Mouse (Mus musculus) left cerebral cortex, adult 11 months (tissue): ENCODE measurements around the gene Pls1.
A peak's percentile ranks its signal among the peaks of the same experiment; 100 is the strongest.

ENCODE experiments used
- DNase-seq: peaks from one replicate; pipeline ENCODE4 v3.0.0; 2022; ENCODE audit warnings: low spot score

The Pls1 gene

DNA sequence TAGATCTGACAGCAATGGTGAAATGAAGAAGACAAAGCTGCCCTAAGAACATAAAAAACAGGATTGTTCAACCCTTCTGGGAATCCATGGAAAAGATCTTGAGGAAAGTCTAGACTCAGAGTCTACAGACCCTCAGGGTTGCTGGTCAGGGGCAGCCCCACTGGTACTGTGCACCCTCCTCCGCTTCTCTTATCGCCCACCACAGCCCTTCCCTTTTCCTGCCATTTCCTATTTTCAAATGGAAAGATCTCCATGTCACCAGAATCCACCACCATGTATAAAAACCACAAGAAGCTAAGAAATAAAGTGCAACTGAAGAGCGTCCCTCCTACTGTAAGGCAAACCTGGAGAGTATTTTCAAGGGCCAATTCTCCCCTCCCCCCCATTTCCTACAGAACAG lies 41.3 kb downstream of the Pls1 start:
- no peak for DNase-seq

DNA sequence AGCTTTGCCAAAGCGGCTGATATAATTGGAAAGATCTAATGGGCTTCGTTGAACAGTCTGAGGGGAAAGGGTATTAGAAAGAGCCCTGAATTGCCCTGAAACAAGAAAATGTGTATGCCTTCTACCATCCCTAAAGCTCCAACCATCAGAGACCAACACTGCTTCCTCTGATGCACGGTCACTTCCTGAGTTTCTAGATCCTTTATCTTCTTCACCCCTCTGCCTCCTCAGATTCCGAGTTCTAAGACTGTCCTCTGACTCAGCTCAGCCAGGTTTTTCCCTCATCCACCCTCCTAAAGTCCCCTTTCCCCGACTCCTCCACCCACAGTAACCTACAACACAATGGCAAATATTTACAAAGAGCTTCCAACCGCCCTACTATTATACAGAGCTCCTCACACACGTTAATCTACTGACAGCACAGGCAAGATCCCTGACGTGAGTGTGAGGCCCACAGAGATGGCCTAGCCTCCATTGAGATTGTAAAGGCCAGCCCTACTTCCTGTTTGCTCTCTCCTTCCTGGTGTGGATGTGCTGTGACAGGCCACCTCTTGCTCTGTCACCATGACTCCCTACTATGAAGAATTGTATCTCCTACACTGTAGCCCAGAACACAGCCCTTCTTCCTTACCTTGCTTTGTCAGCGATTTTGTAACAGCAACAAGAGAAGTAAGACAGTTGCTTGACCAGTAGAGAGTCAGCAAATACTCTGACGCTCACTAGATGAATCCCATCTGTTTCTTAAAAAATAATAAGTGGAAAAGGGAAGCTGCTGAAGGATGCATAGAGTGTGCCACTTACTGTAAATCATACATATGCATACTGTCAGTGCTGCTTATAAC lies 43.3 kb downstream of the Pls1 start:
- DNase-seq = no peak

DNA sequence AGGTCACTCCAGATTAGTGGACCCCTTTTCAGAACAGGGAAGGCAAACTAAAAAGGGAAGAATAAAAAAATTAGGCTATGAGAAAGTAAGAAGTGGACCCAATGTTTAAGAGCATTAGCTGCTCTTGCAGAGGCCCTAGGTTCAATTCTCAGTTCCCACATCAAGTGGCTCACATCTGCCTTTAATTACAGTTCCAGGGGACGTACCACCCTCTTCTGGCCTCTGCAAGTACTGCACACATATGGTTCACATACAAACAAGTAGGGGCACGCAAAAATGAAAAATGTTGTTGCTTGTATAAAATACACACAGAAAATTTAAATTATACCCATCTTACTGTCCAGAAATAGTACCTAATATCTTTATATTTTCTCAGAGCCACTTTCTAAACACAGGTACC lies 48.8 kb downstream of the Pls1 start:
- DNase-seq = no peak

DNA sequence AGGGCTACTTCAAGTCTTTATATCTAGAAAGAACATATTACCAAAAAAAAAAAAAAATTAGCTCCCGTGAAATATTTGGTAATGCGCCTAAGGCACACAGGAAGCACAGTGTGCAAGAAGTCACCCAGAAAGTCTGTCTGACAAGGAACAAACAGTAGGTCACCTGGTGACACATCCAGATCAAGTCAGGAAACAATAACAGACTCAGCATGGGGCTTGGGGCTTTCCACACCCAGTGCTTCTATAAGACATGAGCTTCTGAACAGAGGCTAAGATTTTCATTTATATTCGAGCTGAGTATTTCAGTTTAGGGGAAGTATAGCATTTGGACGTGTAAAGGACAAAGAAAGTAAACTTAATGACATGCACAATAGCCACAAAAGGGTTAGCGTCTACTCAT lies 49.3 kb downstream of the Pls1 start:
- no peak for DNase-seq

DNA sequence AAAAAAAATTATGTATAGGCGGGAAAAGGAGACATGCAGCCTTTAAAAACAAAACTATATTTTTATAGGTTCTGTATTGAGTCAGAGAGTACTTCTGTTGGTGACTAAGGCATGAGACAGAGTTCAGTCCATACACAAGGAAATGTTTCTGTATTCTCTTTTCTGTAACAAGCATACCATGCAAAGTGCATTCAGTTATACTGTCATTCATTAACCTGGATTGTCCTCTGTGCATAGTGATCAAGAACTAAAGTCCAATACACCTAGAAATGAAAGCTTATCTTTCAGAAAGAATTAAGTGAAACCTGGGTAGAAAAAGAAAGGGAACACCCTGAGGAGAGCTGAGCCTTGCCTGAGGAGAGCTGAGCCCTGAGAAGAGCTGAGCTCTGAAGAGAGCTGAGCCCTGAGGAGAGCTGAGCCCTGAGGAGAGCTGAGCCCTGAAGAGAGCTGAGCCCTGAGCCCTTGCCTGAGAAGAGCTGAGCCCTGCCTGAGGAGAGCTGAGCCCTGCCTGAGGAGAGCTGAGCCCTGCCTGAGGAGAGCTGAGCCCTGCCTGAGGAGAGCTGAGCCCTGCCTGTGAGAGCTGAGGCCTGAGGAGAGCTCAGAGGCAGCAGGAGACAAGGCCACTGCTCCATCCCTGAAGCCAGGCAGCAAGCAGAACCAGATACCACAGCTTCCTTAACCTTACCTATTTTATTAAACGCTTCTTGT lies 49.9 kb downstream of the Pls1 start:
- DNase-seq = no peak

DNA sequence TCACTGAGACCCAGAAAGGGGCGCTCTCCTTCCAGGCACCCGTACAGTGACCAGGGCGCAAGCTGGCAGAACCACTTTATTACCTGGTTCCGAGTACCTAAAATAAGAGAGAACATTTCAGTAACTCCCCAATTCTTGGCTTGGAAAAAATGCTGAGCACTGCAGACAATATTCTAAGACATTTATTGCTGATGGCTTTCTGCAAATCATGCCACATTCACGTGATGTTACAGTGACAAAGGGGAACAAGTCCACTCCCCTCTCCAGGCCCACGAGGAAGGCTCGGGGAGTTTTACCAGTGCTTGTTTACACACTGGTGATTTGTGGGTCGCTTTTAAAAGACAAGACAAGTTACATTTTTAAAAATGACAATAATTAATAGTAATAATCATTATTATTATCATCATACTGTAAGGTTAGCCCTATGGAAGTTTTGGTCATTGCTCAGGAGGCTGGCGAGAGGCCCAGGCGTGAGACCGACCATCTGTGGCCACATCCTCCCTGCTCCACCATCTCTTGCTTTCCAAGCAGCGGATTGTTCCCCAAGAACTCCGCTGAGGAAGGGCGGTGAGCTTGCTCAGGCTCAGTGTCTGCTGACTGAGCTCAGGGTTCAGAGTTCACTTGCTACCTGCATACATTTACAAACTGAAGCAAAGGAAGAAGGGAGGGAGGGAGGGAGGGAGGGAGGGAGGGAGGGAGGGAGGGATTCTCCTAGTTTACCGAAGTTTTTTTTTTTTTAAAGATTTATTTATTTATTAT lies 50.9 kb downstream of the Pls1 start:
- DNase-seq = no peak

DNA sequence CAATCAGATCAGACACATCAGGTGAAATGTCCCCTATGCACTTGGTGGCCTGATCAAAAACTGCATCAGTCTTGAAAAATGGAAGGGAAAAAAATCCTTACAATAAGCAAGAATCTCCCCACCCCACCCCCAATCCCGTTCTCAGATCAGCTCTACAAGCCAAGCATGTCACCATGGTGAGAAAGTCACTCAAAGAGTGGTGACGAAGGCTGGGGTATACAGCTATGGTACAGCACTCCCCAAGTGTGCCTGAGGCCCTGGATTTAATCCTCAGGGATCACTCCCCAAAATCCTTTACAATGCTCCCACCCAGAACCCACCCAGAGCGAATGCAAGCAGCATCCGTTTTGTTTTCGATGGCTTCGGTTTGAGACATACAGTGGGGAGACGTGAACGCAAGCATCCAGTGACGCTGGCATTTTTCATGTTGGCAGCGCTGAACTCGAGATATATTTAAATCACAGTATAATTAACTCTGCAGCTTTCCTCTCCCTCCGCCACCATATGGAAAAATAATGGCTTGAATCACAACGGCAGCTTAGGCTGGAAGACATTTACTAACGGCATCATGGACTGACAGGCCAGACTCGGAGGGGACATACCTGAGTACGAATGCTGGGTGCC lies 60.1 kb downstream of the Pls1 start:
- no peak for DNase-seq

DNA sequence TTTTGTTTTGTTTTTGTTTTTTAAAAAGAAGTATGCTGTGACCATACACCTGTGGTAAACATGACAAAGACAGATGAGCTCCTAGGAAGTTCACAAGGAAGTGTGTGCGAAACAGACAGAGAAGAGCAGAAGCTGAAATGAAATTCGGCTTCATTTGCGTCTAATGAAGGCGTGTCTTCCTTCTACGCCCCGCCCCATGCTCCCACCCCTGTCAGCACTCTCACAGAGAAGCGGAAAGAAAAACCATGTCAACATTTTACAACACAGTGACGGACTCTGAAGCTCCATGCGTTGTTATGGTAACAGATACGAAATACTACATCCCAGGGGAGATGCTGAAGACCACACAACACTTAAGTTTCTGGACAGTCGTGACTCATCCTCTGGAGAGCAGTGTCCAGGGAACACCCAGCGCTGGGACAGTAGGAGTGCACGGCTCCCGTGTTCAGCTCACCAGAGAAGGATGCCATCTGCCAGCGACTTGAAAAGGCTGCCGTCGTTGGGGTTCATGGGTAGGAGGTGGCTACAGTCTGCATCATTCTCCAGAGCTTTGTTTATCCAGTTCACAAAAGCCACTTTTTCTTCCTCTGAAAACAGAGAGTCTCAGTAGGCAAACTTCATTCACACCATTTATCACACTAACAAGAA lies 61.3 kb downstream of the Pls1 start:
- no peak for DNase-seq

DNA sequence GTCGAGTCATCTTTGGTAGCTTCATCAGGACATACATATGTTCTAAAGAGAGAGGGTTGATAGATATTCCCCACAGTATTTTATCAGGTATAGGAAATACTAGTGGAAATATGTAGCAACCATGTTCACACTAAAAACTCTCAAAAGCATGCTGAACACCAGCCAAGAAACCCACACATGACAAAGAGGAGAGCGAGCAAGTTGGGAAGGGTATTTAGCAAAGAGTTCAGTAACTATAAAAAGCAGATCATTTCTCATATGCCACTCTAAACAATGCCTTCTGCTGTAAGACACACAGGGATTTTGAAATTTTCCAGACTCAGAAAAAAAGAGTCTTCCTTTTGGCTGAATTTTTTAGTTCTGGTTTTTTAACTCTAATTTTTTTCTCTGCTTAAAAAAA lies 73.4 kb downstream of the Pls1 start:
- DNase-seq = no peak

DNA sequence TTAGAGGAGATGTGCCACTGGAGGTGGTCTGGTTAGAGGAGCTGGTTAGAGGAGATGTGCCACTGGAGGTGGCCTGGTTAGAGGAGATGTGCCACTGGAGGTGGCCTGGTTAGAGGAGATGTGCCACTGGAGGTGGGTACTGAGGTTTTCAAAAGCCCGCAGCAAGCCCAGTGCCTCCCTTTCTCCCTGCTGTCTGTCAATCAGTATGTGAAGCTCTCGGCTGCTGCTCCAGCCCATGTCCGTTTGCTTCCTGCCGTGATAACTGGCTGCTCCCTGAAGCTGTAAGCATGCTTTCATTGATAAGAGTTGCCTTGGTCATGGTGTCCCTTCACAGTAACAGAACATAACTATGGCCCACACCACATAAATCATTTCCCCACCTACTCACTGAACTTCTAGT lies 81.9 kb downstream of the Pls1 start:
- DNase-seq = no peak

DNA sequence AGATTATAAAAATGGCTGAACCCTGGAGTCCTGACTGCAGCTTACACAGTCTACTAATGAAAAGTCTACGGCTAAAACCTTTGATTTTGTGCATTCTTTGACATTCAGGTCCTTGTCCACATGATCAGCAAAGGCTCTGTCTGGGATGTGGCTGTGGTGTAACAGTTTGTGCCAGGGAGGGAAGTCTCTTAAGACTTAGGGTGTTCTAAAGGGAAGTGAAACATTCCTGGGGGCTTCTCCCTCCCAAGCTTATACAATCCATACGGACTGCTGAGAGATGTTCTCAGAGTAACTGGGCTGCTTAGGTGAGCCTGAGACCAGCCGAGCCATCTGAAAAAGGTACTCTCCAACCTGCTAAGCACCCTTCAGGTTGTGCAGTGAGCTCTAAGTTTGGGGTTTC lies 82.9 kb downstream of the Pls1 start:
- DNase-seq = no peak

DNA sequence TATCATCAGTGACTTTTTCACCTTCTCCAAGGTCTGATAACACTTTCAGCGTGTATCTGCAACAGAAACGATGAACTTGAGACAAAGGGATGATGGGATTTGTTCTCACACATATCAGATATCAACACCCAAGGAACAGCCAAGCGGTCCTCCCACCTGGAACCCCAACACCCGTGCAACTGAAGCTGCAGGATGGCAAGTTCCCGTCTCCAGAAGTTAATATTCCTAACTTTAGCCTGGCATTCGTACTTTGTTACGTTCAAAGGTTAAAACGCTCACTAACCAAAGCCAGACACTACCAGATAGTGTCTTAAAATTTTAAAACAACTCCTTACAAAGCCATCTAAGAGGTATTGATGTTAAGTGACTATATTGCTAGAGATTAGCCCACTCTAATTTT lies 83.7 kb downstream of the Pls1 start:
- no peak for DNase-seq

DNA sequence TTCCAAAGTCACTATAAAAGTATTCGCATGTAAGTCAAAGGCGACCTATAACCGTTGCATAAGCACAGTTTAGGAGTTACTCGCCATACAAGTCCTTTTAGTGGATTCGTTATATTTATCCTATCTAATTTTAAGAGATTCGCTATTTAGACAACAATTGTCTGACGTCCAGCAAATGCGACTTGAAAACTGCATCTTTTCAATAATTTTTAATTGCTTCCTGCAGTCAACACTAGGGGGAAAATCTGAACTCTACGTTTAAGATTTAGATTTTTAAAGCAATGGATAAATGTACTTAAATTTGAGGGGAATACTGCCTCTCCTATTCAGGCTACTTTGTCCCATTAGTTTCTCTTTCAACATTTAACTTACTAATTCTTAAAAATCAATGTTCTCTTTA lies 94.4 kb downstream of the Pls1 start:
- DNase-seq = no peak

DNA sequence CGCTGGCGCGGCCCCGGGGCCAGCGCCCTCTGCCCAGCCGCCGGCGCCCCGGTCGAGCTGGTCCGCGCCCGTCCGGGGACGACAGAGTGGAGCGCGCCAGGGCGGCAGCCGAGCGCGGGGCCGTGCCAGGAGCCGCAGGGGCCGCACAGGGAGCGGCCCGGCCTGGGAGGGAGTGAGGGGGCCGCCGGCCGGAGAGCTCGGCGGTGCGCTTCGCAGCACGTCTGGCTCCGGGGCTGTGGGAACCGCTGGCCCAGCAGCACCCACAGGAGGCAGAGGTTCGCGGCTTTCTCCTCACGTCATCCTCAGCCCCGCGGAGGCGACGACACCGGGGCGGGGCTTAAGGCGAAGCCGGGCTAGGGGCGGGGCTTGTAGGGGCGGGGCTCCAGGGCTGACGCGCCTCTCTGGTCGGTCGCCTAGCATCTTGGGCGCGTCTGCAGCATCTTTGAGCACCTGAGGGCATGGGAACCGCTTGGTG lies 95.0 kb downstream of the Pls1 start, which contains the start of gene Trpc1:
Trpc1 (minus strand) TSS at position 339 of the 475 bp plus-strand sequence.
- peak; percentile 67 for DNase-seq

DNA sequence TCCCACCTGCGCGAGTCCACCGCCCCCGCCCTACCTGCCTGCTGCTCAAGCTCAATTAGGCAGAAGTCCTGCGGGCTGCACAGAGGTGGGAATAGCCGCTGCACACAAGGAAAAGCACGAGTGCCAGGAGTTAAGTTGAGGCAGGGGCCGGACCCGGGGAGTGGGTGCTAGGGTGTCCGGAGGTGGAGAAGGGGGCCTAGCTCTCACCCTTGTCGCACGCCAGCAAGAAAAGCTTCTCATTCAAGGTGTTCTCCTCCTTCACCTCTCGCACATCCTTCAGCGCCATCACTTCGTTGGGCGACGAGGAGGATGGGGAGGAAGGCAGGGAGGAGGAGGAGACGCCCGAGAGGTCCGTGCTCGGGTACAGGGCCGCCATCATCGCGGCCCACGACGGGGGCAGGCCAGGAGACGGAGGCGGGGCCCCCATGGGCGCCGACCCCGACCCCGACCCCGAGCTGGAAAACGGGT lies 95.6 kb downstream of the Pls1 start:
- no peak for DNase-seq

DNA sequence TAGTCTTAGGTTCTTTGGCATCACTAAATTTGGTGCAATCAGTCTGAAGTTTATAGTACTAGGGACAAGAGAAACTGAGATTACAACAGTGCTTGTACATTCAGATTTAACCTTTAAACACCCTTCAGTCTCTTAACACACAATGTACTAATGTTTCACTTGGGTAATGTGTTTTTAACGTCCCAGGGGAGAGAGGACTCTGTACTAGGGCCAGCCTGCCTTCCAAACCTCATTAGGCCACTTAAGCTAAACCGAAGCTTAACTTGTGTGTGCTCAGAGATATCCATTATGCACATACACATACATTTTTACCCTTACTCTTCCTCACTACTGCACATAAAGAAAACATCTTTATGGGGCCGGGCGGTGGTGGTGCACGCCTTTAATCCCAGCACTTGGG lies 97.8 kb downstream of the Pls1 start:
- no peak for DNase-seq

DNA sequence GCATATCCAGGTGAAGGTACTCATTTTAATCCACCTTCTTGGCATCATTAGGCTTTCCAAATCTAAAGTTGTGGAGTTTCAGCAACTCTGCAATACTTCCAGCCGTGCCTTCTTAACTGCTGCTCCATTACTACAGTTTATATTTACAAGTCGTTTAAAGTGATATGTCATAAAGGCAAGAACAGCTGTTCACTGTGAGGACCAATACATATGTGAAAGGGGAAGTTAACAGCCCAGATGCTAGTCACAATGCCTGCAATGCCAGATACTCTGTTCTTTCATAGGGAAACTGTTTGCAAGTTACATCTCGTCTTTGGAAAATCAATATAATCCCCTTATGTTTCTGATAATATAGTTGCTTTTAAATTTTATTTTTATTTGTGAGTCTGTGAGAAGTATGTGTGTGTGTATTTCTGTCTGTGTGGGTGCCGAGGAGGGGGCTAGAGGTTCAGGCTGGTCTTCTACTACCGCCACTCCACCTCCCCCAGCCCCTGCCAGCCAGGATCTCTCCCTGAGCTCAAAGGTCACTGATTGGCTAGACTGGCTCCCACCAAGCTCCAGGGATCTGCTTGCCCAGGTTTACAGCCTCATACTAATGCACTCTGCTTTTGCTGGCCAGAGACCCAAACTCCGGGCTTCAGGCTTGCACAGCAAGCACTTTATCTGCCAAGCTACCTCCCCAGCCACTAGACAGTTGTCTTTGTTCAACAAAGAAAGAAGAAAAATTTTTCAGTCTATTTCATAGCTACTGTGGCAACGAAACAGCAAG lies 100.1 kb downstream of the Pls1 start:
- DNase-seq = no peak

DNA sequence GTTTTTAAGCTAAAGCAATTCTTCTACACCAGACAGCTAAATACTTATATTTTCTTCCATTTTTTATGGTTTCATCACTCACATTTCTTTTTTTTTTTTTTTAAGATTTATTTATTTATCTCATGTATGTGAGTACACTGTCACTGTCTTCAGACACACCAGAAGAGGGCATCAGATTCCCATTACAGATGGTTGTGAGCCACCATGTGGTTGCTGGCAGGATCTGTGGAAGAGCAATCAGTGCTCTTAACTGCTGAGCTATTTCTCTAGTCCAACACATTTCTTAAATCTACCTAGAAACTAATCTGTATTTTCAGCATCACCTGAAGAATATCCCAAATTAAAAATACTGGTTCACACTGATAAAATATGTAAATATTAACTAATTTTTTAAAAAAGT lies 108.9 kb downstream of the Pls1 start:
- no peak for DNase-seq

DNA sequence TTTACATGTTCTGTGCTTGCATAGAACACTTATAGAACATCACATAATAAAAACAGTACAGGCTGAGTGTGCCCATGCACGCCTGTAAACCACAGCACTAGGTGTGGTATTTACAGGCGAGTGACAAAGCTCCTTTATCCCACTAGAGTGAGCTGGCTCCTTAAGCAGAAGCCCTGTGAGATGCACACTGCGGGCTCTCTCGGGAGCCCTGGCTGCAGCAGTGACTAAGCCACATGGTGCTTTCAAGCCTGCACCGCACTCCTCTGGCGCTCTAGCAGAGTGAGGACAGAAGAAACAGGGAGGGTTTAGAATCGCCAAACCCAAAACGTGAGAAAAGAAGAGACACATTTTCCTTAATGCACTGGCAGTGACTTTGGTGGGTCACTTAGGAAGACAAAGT lies 132.5 kb downstream of the Pls1 start:
- no peak for DNase-seq

DNA sequence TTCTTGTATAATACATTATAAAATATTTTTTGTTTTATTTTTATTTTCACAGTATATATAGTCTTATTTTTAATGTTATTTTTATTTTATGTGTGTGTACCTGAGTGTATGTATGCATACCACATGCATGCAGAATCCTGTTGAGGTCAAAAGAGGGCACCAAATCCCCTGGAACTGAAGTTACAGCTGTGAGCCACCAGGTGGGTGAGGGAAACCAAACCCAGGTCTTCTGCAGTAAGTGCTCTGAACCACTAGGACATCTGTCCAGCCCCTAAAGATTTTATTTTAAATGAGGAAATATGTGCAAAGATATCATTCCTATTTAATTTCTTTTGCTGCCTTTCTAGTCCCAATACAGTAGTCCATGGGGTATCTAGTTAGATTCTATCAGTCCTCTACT lies 136.2 kb downstream of the Pls1 start:
- no peak for DNase-seq

DNA sequence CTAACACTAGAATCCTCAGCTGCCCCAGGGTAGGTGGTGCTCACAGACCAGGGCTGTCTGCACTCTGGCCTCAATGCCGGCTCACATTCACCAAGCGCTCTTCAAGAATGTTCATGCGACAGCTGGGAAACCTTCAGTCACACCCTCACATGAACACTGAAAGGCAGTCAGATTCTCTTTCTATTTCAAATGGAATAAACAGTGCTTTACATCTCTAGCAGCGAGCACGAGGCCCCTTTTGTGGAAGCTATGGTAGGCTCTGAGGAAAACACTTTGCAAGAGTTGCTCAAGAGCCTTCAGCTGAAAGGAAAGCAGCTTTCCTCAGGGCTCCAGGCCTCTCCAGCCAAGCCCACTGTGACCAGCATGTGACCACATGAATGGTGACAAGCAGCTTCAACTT lies 139.7 kb downstream of the Pls1 start:
- DNase-seq = no peak
